Mouse (Mus musculus) CH12.LX (cell line): ENCODE measurements around the gene Mtmr1. TPM values are rescaled to one million over a fixed set of nuclear protein-coding genes. Genes with fewer than 3 reads are reported as not detected.

Experiments used
- DNase-seq: peaks from one replicate; pipeline ENCODE4 v3.0.0-alpha.2; 2013; ENCODE audit errors: extremely low read depth
- H3K27ac ChIP-seq: 2 replicates; pipeline ENCODE4 v1.5.1; 2012; ENCODE audit warnings: low read depth, mild to moderate bottlenecking, control low read depth, moderate library complexity; ENCODE audit not compliant: insufficient read depth
- H3K27me3 ChIP-seq: replicated peaks from 2 replicates; pipeline ENCODE3; 2012; ENCODE audit warnings: inconsistent platforms
- H3K36me3 ChIP-seq, 2 experiments: replicated peaks in 1 of 2; 2 replicates each; pipeline versions ENCODE3 to v1.6.1; 2012; ENCODE audit warnings: inconsistent platforms in 1 of 2, low read length in 1 of 2, mild to moderate bottlenecking in 1 of 2, mixed read lengths in 1 of 2, moderate library complexity in 1 of 2; ENCODE audit not compliant: control insufficient read depth in 1 of 2, insufficient read depth in 1 of 2
- H3K4me1 ChIP-seq, 2 experiments: 2 replicates each; pipeline ENCODE4 v1.6.1; 2012; ENCODE audit warnings: inconsistent platforms in 1 of 2, moderate library complexity in 1 of 2; ENCODE audit not compliant: insufficient read depth in 2 of 2, control insufficient read depth in 1 of 2
- H3K4me2 ChIP-seq: 2 replicates; pipeline ENCODE4 v1.6.1; 2012; ENCODE audit warnings: low read depth, mild to moderate bottlenecking, control low read depth; ENCODE audit not compliant: poor library complexity, insufficient read depth, severe bottlenecking
- H3K4me3 ChIP-seq, 3 experiments: fragments of 150-350 bp in 1 of 3; sonication (generic) in 1 of 3; replicated peaks in 1 of 3; 2 replicates each; pipeline versions ENCODE3 to v1.5.1; 2011 to 2012; ENCODE audit warnings: low read depth in 2 of 3, low read length in 2 of 3, mild to moderate bottlenecking in 2 of 3, moderate library complexity in 2 of 3, control low read depth in 1 of 3, improper control_type of control experiment in 1 of 3, inconsistent platforms in 1 of 3, mixed read lengths in 1 of 3; ENCODE audit not compliant: poor library complexity in 1 of 3
- H3K79me2 ChIP-seq: replicated peaks from 2 replicates; pipeline ENCODE4 v1.6.1; 2012; ENCODE audit warnings: mild to moderate bottlenecking, moderate library complexity; ENCODE audit not compliant: control insufficient read depth, poor library complexity, insufficient read depth, severe bottlenecking; ENCODE audit errors: extremely low read depth
- H3K9ac ChIP-seq: 2 replicates; pipeline ENCODE4 v1.6.1; 2012; ENCODE audit warnings: low read depth, mild to moderate bottlenecking, control low read depth, moderate library complexity; ENCODE audit not compliant: insufficient read depth
- H3K9me3 ChIP-seq: replicated peaks from 2 replicates; pipeline ENCODE3; 2012; ENCODE audit warnings: low read length, inconsistent platforms, mixed read lengths
- CHD1 ChIP-seq: IDR thresholded peaks from 2 replicates; pipeline ENCODE4 v1.6.1; 2012; ENCODE audit warnings: low read depth, low read length, improper control_type of control experiment, inconsistent platforms
- CHD2 ChIP-seq: IDR thresholded peaks from 2 replicates; pipeline ENCODE4 v1.6.1; 2011; ENCODE audit warnings: low read length, improper control_type of control experiment
- E2F4 ChIP-seq: IDR thresholded peaks from 2 replicates; pipeline ENCODE4 v1.6.1; 2011; ENCODE audit warnings: low read depth, low read length, improper control_type of control experiment; ENCODE audit not compliant: insufficient replicate concordance
- ELF1 ChIP-seq: IDR thresholded peaks from 2 replicates; pipeline ENCODE4 v1.6.1; 2014; ENCODE audit warnings: low read depth, mild to moderate bottlenecking, inconsistent platforms, low read length, improper control_type of control experiment
- EP300 ChIP-seq: IDR thresholded peaks from 2 replicates; pipeline ENCODE4 v1.6.1; 2011; ENCODE audit warnings: low read length, improper control_type of control experiment
- IRF4 ChIP-seq: IDR thresholded peaks from 2 replicates; pipeline ENCODE4 v1.6.1; 2014; ENCODE audit warnings: low read depth, mild to moderate bottlenecking, inconsistent platforms, low read length, improper control_type of control experiment
- JUND ChIP-seq: conservative IDR thresholded peaks from 2 replicates; pipeline ENCODE4 v1.6.1; 2011; ENCODE audit warnings: low read depth, low read length, improper control_type of control experiment
- KAT2A ChIP-seq: IDR thresholded peaks from 2 replicates; pipeline ENCODE4 v1.6.1; 2012; ENCODE audit warnings: low read length, improper control_type of control experiment, inconsistent platforms; ENCODE audit not compliant: insufficient replicate concordance
- MAFK ChIP-seq: IDR thresholded peaks from 2 replicates; pipeline ENCODE4 v1.6.1; 2011; ENCODE audit warnings: low read length, improper control_type of control experiment; ENCODE audit not compliant: insufficient replicate concordance
- MAX ChIP-seq: IDR thresholded peaks from 2 replicates; pipeline ENCODE4 v1.6.1; 2011; ENCODE audit warnings: low read length, improper control_type of control experiment
- MEF2A ChIP-seq: IDR thresholded peaks from 2 replicates; pipeline ENCODE4 v1.6.1; 2014; ENCODE audit warnings: low read depth, mild to moderate bottlenecking, inconsistent platforms, low read length, improper control_type of control experiment, borderline replicate concordance
- MYC ChIP-seq: IDR thresholded peaks from 2 replicates; pipeline ENCODE4 v1.6.1; 2011; ENCODE audit warnings: low read depth, mild to moderate bottlenecking, improper control_type of control experiment, low read length
- POLR2A ChIP-seq: IDR thresholded peaks from 2 replicates; pipeline ENCODE4 v1.6.1; 2011; ENCODE audit warnings: low read depth, mild to moderate bottlenecking, improper control_type of control experiment, low read length
- POLR2AphosphoS2 ChIP-seq: IDR thresholded peaks from 2 replicates; pipeline ENCODE4 v1.6.1; 2011; ENCODE audit warnings: low read depth, low read length, improper control_type of control experiment
- RCOR1 ChIP-seq: conservative IDR thresholded peaks from 2 replicates; pipeline ENCODE4 v1.6.1; 2012; ENCODE audit warnings: low read depth, mild to moderate bottlenecking, inconsistent platforms, low read length, improper control_type of control experiment
- TCF12 ChIP-seq: IDR thresholded peaks from 2 replicates; pipeline ENCODE4 v1.6.1; 2014; ENCODE audit warnings: low read depth, mild to moderate bottlenecking, inconsistent platforms, low read length, improper control_type of control experiment
- UBTF ChIP-seq: IDR thresholded peaks from 2 replicates; pipeline ENCODE4 v1.6.1; 2012; ENCODE audit warnings: low read depth, mild to moderate bottlenecking, inconsistent platforms, low read length, improper control_type of control experiment, moderate library complexity
- ZC3H11A ChIP-seq: IDR thresholded peaks from 2 replicates; pipeline ENCODE4 v1.6.1; 2012; ENCODE audit warnings: low read depth, mild to moderate bottlenecking, inconsistent platforms, low read length, improper control_type of control experiment
- ZKSCAN1 ChIP-seq: IDR thresholded peaks from 2 replicates; pipeline ENCODE4 v1.6.1; 2012; ENCODE audit warnings: low read depth, inconsistent platforms, low read length, improper control_type of control experiment, borderline replicate concordance
- ZNF384 ChIP-seq: IDR thresholded peaks from 2 replicates; pipeline ENCODE4 v1.6.1; 2012; ENCODE audit warnings: low read depth, low read length, improper control_type of control experiment, inconsistent platforms
- dilution Hi-C: fragments of 300-500 bp; cut with MboI; formaldehyde crosslinking; loops from 2 replicates; pipeline ENCODE4 v1.14.3; 2020; ENCODE audit warnings: low sequenced_read_pairs; ENCODE audit not compliant: extremely low pct_unique_long_range_greater_than_20kb, extremely low pct_ligation_motif_present
- in situ Hi-C: fragments of 300-500 bp; cut with MboI; formaldehyde crosslinking; loops from 3 replicates; pipeline ENCODE4 v1.14.3; 2019; ENCODE audit warnings: low sequenced_read_pairs, low pct_ligation_motif_present, low pct_unique_long_range_greater_than_20kb, mixed read lengths
- polyA plus RNA-seq: library from polyadenylated mRNA; unstranded; fragments of >175 nt; gene quantifications from 2 replicates; pipeline ENCODE4 v1.2.1, GENCODE M21; 2012; ENCODE audit warnings: low read depth; ENCODE audit not compliant: insufficient read length
- total RNA-seq, 2 experiments: library from RNA; depleted of rRNA; stranded (reverse); fragments of 300-350 nt in 1 of 2; fragments of >200 nt in 1 of 2; gene quantifications; 2 replicates each; pipeline ENCODE4 v1.2.3; 2012 to 2014

Gene Mtmr1
- total and polyA plus RNA-seq, 3 experiments: 15.3 to 35.3 (median 17.5) TPM

DNA sequence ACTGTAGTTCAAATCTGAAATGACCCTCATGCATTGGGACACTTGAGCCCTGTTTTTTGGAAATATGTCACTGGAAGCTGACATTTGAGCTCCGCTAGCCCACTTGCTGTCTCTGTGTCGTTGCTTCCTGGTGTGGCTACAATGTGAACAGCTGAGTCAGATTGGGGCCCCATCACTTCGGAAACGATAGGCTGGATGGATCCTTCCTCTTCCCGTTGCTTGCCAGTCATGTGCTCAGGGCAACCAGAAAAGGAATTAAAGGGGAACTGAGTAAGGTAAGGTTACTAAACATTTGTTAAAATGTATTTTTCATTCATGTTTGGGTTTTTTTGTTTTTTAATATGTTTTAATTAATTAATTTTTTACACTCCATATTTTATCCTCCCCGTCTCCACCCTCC lies 74.9 kb downstream of the Mtmr1 start:
- Histone ChIP-seq H3K4me2 (no peak overlapping the region), H3K79me2 (no peaks in the 10 kb centered on the region), H3K9ac (no peak overlapping the region), H3K9me3 (no peaks in the 10 kb centered on the region), H3K4me1 (no peaks in the 10 kb centered on the region), H3K4me3 (no peak overlapping the region), H3K27ac (no peak overlapping the region), H3K36me3 (peaks cover 7 to 24% of the 10 kb centered on the region in 2 experiments), H3K27me3 (no peaks in the 10 kb centered on the region)
- in situ Hi-C loops: no loop called here
- dilution Hi-C loops: no loop called here
- TF ChIP-seq POLR2A (no peak), CHD2 (no peak), CHD1 (no peak), RCOR1 (no peak), IRF4 (no peak), JUND (no peak), UBTF (no peak), MEF2A (no peak), KAT2A (no peak), ZC3H11A (no peak), MYC (no peak), MAX (no peak), EP300 (no peak), TCF12 (no peak)
- DNase-seq: no peak

DNA sequence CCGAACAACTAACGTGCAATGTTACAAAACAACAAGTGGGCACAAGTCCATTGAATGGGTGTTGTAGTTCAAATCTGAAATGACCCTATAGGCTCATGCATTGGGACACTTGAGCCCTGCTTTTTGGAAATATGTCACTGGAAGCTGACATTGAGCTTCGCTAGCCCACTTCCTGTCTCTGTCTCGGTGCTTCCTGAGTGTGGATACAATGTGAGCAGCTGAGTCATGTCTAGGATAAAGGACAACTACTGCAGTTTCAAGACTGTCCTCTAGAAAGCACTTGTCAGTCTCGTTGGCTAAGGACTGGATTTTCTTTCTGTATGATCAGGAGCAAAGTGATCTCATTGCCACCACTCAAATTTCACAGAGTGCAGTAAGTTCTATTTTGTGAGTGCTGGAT lies 78.4 kb downstream of the Mtmr1 start:
- H3K4me1 ChIP-seq: no peaks in the 10 kb centered on the region
- H3K27me3 ChIP-seq: no peaks in the 10 kb centered on the region
- no peak overlapping the region for H3K9ac ChIP-seq
- no peaks in the 10 kb centered on the region for H3K9me3 ChIP-seq
- dilution Hi-C loops: no loop called here
- H3K4me2 ChIP-seq: no peak overlapping the region
- H3K79me2 ChIP-seq: no peaks in the 10 kb centered on the region
- in situ Hi-C loops: no loop called here
- H3K27ac ChIP-seq: no peak overlapping the region
- TF ChIP-seq ZKSCAN1: no peak
- no peak for TF ChIP-seq JUND
- TF ChIP-seq MAFK: no peak
- TF ChIP-seq CHD1: no peak
- no peak for TF ChIP-seq ELF1
- TF ChIP-seq E2F4: no peak
- TF ChIP-seq ZNF384: no peak
- TF ChIP-seq POLR2AphosphoS2: no peak
- H3K36me3 ChIP-seq: peaks cover 7 to 18% of the 10 kb centered on the region in 2 experiments
- H3K4me3 ChIP-seq: no peak overlapping the region
- DNase-seq: no peak
